Mouse (Mus musculus): Measurements from ENCODE around the gene Cd200r1. TPM values are rescaled to one million over a fixed set of nuclear protein-coding genes. Genes with fewer than 3 reads are reported as not detected.

Gene Cd200r1
- 0.06 TPM for polyA plus RNA-seq (2021)

- in situ Hi-C loops (cut with MboI; ENCODE audit: low pct_unique_long_range_greater_than_20kb) = loop anchor here (5.0 to 25.0 kb wide), 2 partner anchors 322 to 872 kb away; no protein-coding TSS in a partner anchor
Measured at GRCm38 (mm10) chr16:44765555-44766319, at the start of gene Cd200r1. Cd200r1 (plus strand) TSS chr16:44765736.

GRCm38 (mm10) chr16:44716305-44717140 lies 49.0 kb upstream of the Cd200r1 start:
- peak; percentile 71 for TF ChIP-seq CTCF (IDR thresholded peaks at IDR 0.05)
- H3K27me3 ChIP-seq = no peaks in the 10 kb centered on the region
- ChIA-PET CTCF (interaction anchor here (0.6 to 2.1 kb wide), 11 partner anchors 9 to 237 kb away, joined by 3 to 18 read pairs (median 4); no protein-coding TSS in a partner anchor), POLR2A (interaction anchor here (0.7 kb wide), 1 partner anchor 11 kb away, joined by 5 read pairs; no protein-coding TSS in a partner anchor)
- in situ Hi-C loops (cut with MboI; ENCODE audit: low pct_unique_long_range_greater_than_20kb) = no loop called here
- ATAC-seq (peak; percentile 69), DNase-seq (ENCODE audit: low read depth, low spot score) (no peak)

More at GRCm38 (mm10) chr16:44765555-44766319, at the start of gene Cd200r1:
- no peak for ATAC-seq
- ChIA-PET CTCF (interaction anchor here (1.1 to 2.1 kb wide), 3 partner anchors 12 to 345 kb away, joined by 3 to 16 read pairs (median 5); no protein-coding TSS in a partner anchor), POLR2A (no interaction called here)
- no peak for DNase-seq (ENCODE audit: low read depth, low spot score)
- no peak for TF ChIP-seq CTCF (IDR thresholded peaks at IDR 0.05)
- no peaks in the 10 kb centered on the region for H3K27me3 ChIP-seq

- DNase-seq (ENCODE audit: low read depth, low spot score) (no peak), ATAC-seq (no peak)
- no peak for TF ChIP-seq CTCF (IDR thresholded peaks at IDR 0.05)
- CTCF ChIA-PET = interaction anchor here (0.6 to 2.1 kb wide), 11 partner anchors 9 to 237 kb away, joined by 3 to 18 read pairs (median 4); no protein-coding TSS in a partner anchor
- no peaks in the 10 kb centered on the region for H3K27me3 ChIP-seq
- in situ Hi-C loops (cut with MboI; ENCODE audit: low pct_unique_long_range_greater_than_20kb) = no loop called here
- POLR2A ChIA-PET = interaction anchor here (0.6 to 0.7 kb wide), 3 partner anchors 11 to 226 kb away, joined by 3 to 9 read pairs (median 5); no protein-coding TSS in a partner anchor
Measured at GRCm38 (mm10) chr16:44717141-44717634, 48.3 kb upstream of the Cd200r1 start.

- H3K27me3 ChIP-seq = no peaks in the 10 kb centered on the region
- CTCF ChIA-PET = interaction anchor here (1.0 to 2.1 kb wide), 6 partner anchors 10 to 238 kb away, joined by 4 to 18 read pairs (median 5); no protein-coding TSS in a partner anchor
- POLR2A ChIA-PET = interaction anchor here (0.6 to 0.7 kb wide), 2 partner anchors 194 to 227 kb away, joined by 3 to 9 read pairs; no protein-coding TSS in a partner anchor
- ATAC-seq (no peak), DNase-seq (ENCODE audit: low read depth, low spot score) (no peak)
- in situ Hi-C loops (cut with MboI; ENCODE audit: low pct_unique_long_range_greater_than_20kb) = no loop called here
- peak; percentile 32 for TF ChIP-seq CTCF (IDR thresholded peaks at IDR 0.05)
Measured at GRCm38 (mm10) chr16:44717838-44718237, 47.7 kb upstream of the Cd200r1 start.

GRCm38 (mm10) chr16:44719349-44719748 lies 46.2 kb upstream of the Cd200r1 start:
- DNase-seq (ENCODE audit: low read depth, low spot score) (no peak), ATAC-seq (no peak)
- no peaks in the 10 kb centered on the region for H3K27me3 ChIP-seq
- in situ Hi-C loops (cut with MboI; ENCODE audit: low pct_unique_long_range_greater_than_20kb) = no loop called here
- POLR2A ChIA-PET = no interaction called here
- CTCF ChIA-PET = interaction anchor here (0.7 to 1.7 kb wide), 4 partner anchors 10 to 239 kb away, joined by 3 to 7 read pairs (median 4); no protein-coding TSS in a partner anchor
- TF ChIP-seq CTCF (IDR thresholded peaks at IDR 0.05) = no peak

- DNase-seq (ENCODE audit: low read depth, low spot score) (no peak), ATAC-seq (no peak)
- in situ Hi-C loops (cut with MboI; ENCODE audit: low pct_unique_long_range_greater_than_20kb) = loop anchor here (10.0 kb wide), 1 partner anchor 236 kb away; no protein-coding TSS in a partner anchor
- no peaks in the 10 kb centered on the region for H3K27me3 ChIP-seq
- CTCF ChIA-PET = interaction anchor here (1.7 kb wide), 1 partner anchor 240 kb away, joined by 7 read pairs; no protein-coding TSS in a partner anchor
- peak; percentile 41 for TF ChIP-seq CTCF (IDR thresholded peaks at IDR 0.05)
- POLR2A ChIA-PET = no interaction called here
Measured at GRCm38 (mm10) chr16:44720518-44720917, 45.0 kb upstream of the Cd200r1 start.

GRCm38 (mm10) chr16:44722666-44723065 lies 42.9 kb upstream of the Cd200r1 start:
- in situ Hi-C loops (cut with MboI; ENCODE audit: low pct_unique_long_range_greater_than_20kb) = loop anchor here (10.0 kb wide), 1 partner anchor 238 kb away; no protein-coding TSS in a partner anchor
- DNase-seq (ENCODE audit: low read depth, low spot score) (no peak), ATAC-seq (no peak)
- no peaks in the 10 kb centered on the region for H3K27me3 ChIP-seq
- ChIA-PET POLR2A (no interaction called here), CTCF (no interaction called here)
- TF ChIP-seq CTCF (IDR thresholded peaks at IDR 0.05) = no peak

- TF ChIP-seq CTCF (IDR thresholded peaks at IDR 0.05) = no peak
- H3K27me3 ChIP-seq = no peaks in the 10 kb centered on the region
- DNase-seq (ENCODE audit: low read depth, low spot score) (peak; percentile 49), ATAC-seq (peak; percentile 94)
- ChIA-PET CTCF (no interaction called here), POLR2A (interaction anchor here (0.9 to 1.7 kb wide), 3 partner anchors 18 to 426 kb away, joined by 3 to 4 read pairs (median 3); no protein-coding TSS in a partner anchor)
- in situ Hi-C loops (cut with MboI; ENCODE audit: low pct_unique_long_range_greater_than_20kb) = loop anchor here (10.0 kb wide), 1 partner anchor 239 kb away; no protein-coding TSS in a partner anchor
Measured at GRCm38 (mm10) chr16:44724083-44724787, 41.3 kb upstream of the Cd200r1 start, which contains the start of gene Nepro. Nepro (plus strand) TSS chr16:44724301.

GRCm38 (mm10) chr16:44724847-44725246 lies 40.7 kb upstream of the Cd200r1 start:
- TF ChIP-seq CTCF (IDR thresholded peaks at IDR 0.05) = no peak
- in situ Hi-C loops (cut with MboI; ENCODE audit: low pct_unique_long_range_greater_than_20kb) = loop anchor here (10.0 kb wide), 1 partner anchor 240 kb away; no protein-coding TSS in a partner anchor
- peak; percentile 78 for ATAC-seq
- no peak for DNase-seq (ENCODE audit: low read depth, low spot score)
- H3K27me3 ChIP-seq = no peaks in the 10 kb centered on the region
- ChIA-PET POLR2A (interaction anchor here (0.9 to 1.7 kb wide), 3 partner anchors 18 to 425 kb away, joined by 3 to 4 read pairs (median 3); no protein-coding TSS in a partner anchor), CTCF (interaction anchor here (1.1 to 1.4 kb wide), 3 partner anchors 365 to 441 kb away, joined by 4 to 8 read pairs (median 4); no protein-coding TSS in a partner anchor)

Measured in Patski (cell line).